Mouse (Mus musculus): ENCODE data around the gene Lrrc47. TPM values are rescaled to one million over a fixed set of nuclear protein-coding genes. Genes with fewer than 3 reads are reported as not detected.

The Lrrc47 gene
- total and polyA plus RNA-seq, 2 experiments from 2014 or later: 22.6 to 24.9 TPM

DNA sequence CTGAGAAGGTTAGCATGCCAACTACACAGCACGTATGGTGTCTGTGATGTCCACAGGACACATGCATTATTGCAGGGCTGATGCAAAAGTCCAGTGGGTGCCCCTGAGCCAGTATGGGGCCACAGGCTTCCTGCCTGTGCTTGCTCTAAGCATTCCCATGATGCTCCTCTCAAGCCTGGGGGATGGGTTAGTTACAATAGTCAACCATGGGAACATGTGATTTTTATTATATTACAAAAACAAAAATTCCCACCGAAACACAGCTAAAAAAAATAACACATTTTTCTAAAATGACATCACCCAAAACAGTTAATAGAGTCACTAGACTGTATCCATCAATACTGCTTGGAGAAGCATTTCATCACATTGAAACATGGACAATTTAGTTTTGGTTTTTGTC is 44.5 kb downstream of the Lrrc47 start:
- ATAC-seq (ENCODE audit: low FRiP score) (no peak), DNase-seq (ENCODE audit: low spot score) (no peak)
- Histone ChIP-seq H3K36me3 (ENCODE audit: insufficient read depth, low read length) (no peaks in the 10 kb centered on the region), H3K4me2 (ENCODE audit: low read depth, low read length, poor library complexity, severe bottlenecking) (no peak overlapping the region), H3K9ac (replicated peaks; ENCODE audit: low read length, poor library complexity, severe bottlenecking) (no peak overlapping the region), H3K27ac (ENCODE audit: low read depth, low read length) (no peak overlapping the region), H3K27me3 (ENCODE audit: insufficient read depth, low read length) (no peaks in the 10 kb centered on the region), H3K4me1 (ENCODE audit: insufficient read depth, low read length) (no peaks in the 10 kb centered on the region), H3K4me3 (ENCODE audit: low read depth, low read length) (no peak overlapping the region), H3K9me3 (ENCODE audit: low read length) (no peaks in the 10 kb centered on the region)
- WGBS: 66% methylated on average over 2 of the region's 2 CpGs
- no peak for TF ChIP-seq CTCF (IDR thresholded peaks at IDR 0.05)

DNA sequence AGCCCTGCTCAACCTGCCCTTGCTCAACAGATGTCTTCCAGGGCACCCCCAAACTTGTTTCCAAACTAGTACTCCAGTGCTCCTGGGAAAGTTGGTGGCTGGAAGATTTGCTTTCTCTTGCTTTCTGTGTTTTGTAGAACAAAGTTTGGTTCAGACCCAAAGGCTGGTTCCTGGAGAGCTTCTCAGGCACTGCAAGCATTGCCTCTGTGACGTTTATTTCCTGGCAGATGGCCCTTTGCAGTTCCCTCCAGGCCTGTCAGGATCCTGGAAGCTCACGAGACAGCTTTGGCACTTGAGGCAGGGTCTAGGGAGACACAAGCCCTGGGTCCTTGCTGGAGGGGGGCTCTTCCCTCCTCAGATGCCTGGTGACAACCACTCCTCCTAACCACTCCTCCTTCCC is 45.1 kb downstream of the Lrrc47 start:
- Histone ChIP-seq H3K9ac (replicated peaks; ENCODE audit: low read length, poor library complexity, severe bottlenecking) (no peak overlapping the region), H3K4me1 (ENCODE audit: insufficient read depth, low read length) (no peaks in the 10 kb centered on the region), H3K27me3 (ENCODE audit: insufficient read depth, low read length) (no peaks in the 10 kb centered on the region), H3K9me3 (ENCODE audit: low read length) (no peaks in the 10 kb centered on the region), H3K27ac (ENCODE audit: low read depth, low read length) (no peak overlapping the region), H3K4me2 (ENCODE audit: low read depth, low read length, poor library complexity, severe bottlenecking) (no peak overlapping the region), H3K36me3 (ENCODE audit: insufficient read depth, low read length) (no peaks in the 10 kb centered on the region), H3K4me3 (ENCODE audit: low read depth, low read length) (no peak overlapping the region)
- ATAC-seq (ENCODE audit: low FRiP score) (no peak), DNase-seq (ENCODE audit: low spot score) (peak; percentile 15)
- no peak for TF ChIP-seq CTCF (IDR thresholded peaks at IDR 0.05)
- WGBS: 63% methylated on average over 2 of the region's 2 CpGs

DNA sequence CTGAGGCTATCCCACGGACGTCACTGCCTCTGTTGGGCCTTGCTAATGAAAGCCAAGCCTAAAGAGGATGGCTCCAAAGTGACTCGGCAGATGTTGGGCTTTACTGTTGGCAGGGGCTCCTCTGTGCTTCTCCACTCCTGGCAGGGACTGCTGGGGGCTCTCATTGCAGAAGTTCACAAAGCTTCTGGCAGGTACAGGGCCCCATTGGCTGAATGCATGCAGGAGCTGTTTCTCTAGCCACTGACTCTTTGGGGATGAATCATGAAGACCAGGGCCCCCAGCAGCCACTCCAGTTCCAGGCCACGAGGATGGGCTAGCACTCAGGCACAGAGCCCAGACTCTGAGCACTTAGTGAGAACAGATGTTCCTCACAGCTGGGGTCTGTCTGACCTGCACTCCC is 46.2 kb downstream of the Lrrc47 start:
- Histone ChIP-seq H3K4me1 (ENCODE audit: insufficient read depth, low read length) (no peaks in the 10 kb centered on the region), H3K9me3 (ENCODE audit: low read length) (no peaks in the 10 kb centered on the region), H3K4me3 (ENCODE audit: low read depth, low read length) (no peak overlapping the region), H3K27me3 (ENCODE audit: insufficient read depth, low read length) (no peaks in the 10 kb centered on the region), H3K9ac (replicated peaks; ENCODE audit: low read length, poor library complexity, severe bottlenecking) (no peak overlapping the region), H3K4me2 (ENCODE audit: low read depth, low read length, poor library complexity, severe bottlenecking) (no peak overlapping the region), H3K36me3 (ENCODE audit: insufficient read depth, low read length) (no peaks in the 10 kb centered on the region), H3K27ac (ENCODE audit: low read depth, low read length) (no peak overlapping the region)
- no peak for DNase-seq (ENCODE audit: low spot score)
- WGBS: 68% methylated on average over 4 of the region's 4 CpGs
- no peak for ATAC-seq (ENCODE audit: low FRiP score)
- no peak for TF ChIP-seq CTCF (IDR thresholded peaks at IDR 0.05)

DNA sequence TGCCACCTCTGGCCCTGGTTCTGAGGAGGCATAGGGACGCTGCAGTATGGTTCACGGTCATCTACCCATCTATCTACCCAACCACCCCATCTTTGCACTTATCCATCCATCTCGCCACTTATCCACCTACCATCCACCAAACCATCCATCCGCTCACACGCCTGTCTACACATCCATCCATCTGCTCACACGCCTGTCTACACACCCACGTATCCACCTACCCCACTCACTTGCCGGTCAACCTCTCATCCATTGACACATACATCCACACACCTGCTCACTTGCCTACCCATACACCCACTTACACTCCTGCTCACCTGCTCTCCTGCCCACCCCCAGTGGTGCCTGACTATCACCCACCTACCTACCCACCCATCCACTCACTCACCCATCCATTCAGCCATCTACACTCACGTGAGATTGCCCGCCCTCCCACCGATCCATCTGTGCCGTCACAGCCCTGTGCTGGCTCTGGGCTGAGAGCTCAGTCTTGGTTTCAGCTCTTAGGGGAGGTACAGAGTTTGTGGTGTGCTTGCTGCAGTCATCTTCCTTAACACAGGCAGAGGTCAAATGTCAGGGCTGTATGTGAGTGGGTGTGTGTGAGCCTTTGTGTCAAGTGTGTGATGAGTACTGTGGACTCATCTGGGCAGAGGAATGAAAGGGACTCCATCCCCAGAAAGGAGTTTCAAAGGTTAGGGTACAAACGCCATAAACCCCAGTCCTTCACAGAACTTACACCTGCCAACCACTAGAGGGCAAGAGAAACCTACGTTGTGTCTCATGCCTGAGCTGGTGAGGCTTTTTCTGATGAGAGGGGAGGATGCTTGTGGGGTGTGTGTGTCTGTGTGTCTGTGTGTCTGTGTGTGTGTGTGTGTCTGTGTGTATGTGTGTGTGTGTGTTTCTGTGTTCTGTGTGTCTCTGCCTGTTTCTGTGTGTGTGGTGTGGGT is 53.6 kb downstream of the Lrrc47 start:
- Histone ChIP-seq H3K9ac (replicated peaks; ENCODE audit: low read length, poor library complexity, severe bottlenecking) (no peak overlapping the region), H3K36me3 (ENCODE audit: insufficient read depth, low read length) (no peaks in the 10 kb centered on the region), H3K4me1 (ENCODE audit: insufficient read depth, low read length) (no peaks in the 10 kb centered on the region), H3K4me2 (ENCODE audit: low read depth, low read length, poor library complexity, severe bottlenecking) (no peak overlapping the region), H3K27ac (ENCODE audit: low read depth, low read length) (no peak overlapping the region), H3K27me3 (ENCODE audit: insufficient read depth, low read length) (no peaks in the 10 kb centered on the region), H3K4me3 (ENCODE audit: low read depth, low read length) (no peak overlapping the region), H3K9me3 (ENCODE audit: low read length) (no peaks in the 10 kb centered on the region)
- peak; percentile 98 for TF ChIP-seq CTCF (IDR thresholded peaks at IDR 0.05)
- peak; percentile 74 for DNase-seq (ENCODE audit: low spot score)
- WGBS: 63% methylated on average over 14 of the region's 14 CpGs
- 0 out of 2 replicates have a peak, but pooled peaks have one; percentile 48 for ATAC-seq (ENCODE audit: low FRiP score)

DNA sequence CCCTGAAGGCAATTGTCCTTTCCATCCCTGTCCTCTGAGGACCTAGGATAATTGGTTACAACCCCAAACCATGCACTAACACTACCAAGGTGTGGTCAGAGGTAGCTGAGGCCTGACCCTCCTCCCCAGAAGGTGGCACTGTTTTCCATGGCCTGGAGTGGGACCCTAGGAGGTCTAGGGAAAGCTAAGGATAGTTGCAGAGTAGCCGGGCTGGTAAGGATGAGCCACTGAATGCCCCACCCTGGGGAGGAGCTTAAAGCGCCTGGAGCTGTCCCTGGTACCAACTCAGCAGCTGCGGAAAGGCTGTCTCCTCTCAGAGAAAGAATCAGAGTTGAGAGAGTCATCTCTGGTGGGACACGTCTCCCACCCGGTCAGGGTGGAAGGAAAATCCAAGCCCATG is 59.4 kb downstream of the Lrrc47 start:
- TF ChIP-seq CTCF (IDR thresholded peaks at IDR 0.05): peak; percentile 62
- WGBS: 0% methylated on average over 5 of the region's 5 CpGs
- H3K36me3 ChIP-seq (ENCODE audit: insufficient read depth, low read length): no peaks in the 10 kb centered on the region

More for the DNA sequence above, 59.4 kb downstream of the Lrrc47 start:
- H3K9ac ChIP-seq (replicated peaks; ENCODE audit: low read length, poor library complexity, severe bottlenecking): no peak overlapping the region
- H3K9me3 ChIP-seq (ENCODE audit: low read length): no peaks in the 10 kb centered on the region
- no peak overlapping the region for H3K4me2 ChIP-seq (ENCODE audit: low read depth, low read length, poor library complexity, severe bottlenecking)
- DNase-seq (ENCODE audit: low spot score): peak; percentile 33
- H3K4me1 ChIP-seq (ENCODE audit: insufficient read depth, low read length): no peaks in the 10 kb centered on the region
- H3K4me3 ChIP-seq (ENCODE audit: low read depth, low read length): no peak overlapping the region
- ATAC-seq (ENCODE audit: low FRiP score): no peak
- H3K27ac ChIP-seq (ENCODE audit: low read depth, low read length): no peak overlapping the region
- peaks cover 19% of the 10 kb centered on the region; the same call in 1 of the 2 replicates for H3K27me3 ChIP-seq (ENCODE audit: insufficient read depth, low read length)

Other genes starting within 250 kb of the Lrrc47 start
- 31.3 and 38.4 TPM in 2 replicates for gene A430005L14Rik, start 54.5 kb upstream of the Lrrc47 start, total RNA-seq (2014; rRNA removed)
- 46.1 and 50.4 TPM in 2 replicates for gene A430005L14Rik, start 54.5 kb upstream of the Lrrc47 start, polyA plus RNA-seq (2015; fragmentation: Nextera tagmentation; extraction: Ambion mirVana)
- gene Dffb, start 36.6 kb upstream of the Lrrc47 start, total RNA-seq (2014; rRNA removed): 19.8 and 20.8 TPM in 2 replicates
- gene Dffb, start 36.6 kb upstream of the Lrrc47 start, polyA plus RNA-seq (2015; fragmentation: Nextera tagmentation; extraction: Ambion mirVana): 9.7 and 10.1 TPM in 2 replicates
- 9.6 and 11.6 TPM in 2 replicates for gene Cep104, start 36.5 kb upstream of the Lrrc47 start, total RNA-seq (2014; rRNA removed)
- gene Cep104, start 36.5 kb upstream of the Lrrc47 start, polyA plus RNA-seq (2015; fragmentation: Nextera tagmentation; extraction: Ambion mirVana): 11.7 and 12.0 TPM in 2 replicates
- gene Smim1, start 14.5 kb downstream of the Lrrc47 start, total RNA-seq (2014; rRNA removed): 13.4 and 20.6 TPM in 2 replicates
- 12.9 and 14.6 TPM in 2 replicates for gene Smim1, start 14.5 kb downstream of the Lrrc47 start, polyA plus RNA-seq (2015; fragmentation: Nextera tagmentation; extraction: Ambion mirVana)
- not detected in 2 replicates for gene Ccdc27, start 30.9 kb downstream of the Lrrc47 start, total RNA-seq (2014; rRNA removed)
- gene Ccdc27, start 30.9 kb downstream of the Lrrc47 start, polyA plus RNA-seq (2015; fragmentation: Nextera tagmentation; extraction: Ambion mirVana): not detected in 2 replicates
- gene Trp73, start 128.5 kb downstream of the Lrrc47 start, total RNA-seq (2014; rRNA removed): 0.49 and 1.2 TPM in 2 replicates
- gene Trp73, start 128.5 kb downstream of the Lrrc47 start, polyA plus RNA-seq (2015; fragmentation: Nextera tagmentation; extraction: Ambion mirVana): 0.28 and 0.52 TPM in 2 replicates
- 37.6 and 46.8 TPM in 2 replicates for gene Wrap73, start 130.6 kb downstream of the Lrrc47 start, total RNA-seq (2014; rRNA removed)
- gene Wrap73, start 130.6 kb downstream of the Lrrc47 start, polyA plus RNA-seq (2015; fragmentation: Nextera tagmentation; extraction: Ambion mirVana): 34.7 and 36.3 TPM in 2 replicates
- gene Tprgl, start 148.9 kb downstream of the Lrrc47 start, total RNA-seq (2014; rRNA removed): 210 and 241 TPM in 2 replicates
- 227 and 250 TPM in 2 replicates for gene Tprgl, start 148.9 kb downstream of the Lrrc47 start, polyA plus RNA-seq (2015; fragmentation: Nextera tagmentation; extraction: Ambion mirVana)
- gene Megf6, start 159.0 kb downstream of the Lrrc47 start, total RNA-seq (2014; rRNA removed): 39.4 and 68.0 TPM in 2 replicates
- gene Megf6, start 159.0 kb downstream of the Lrrc47 start, polyA plus RNA-seq (2015; fragmentation: Nextera tagmentation; extraction: Ambion mirVana): 12.1 and 15.4 TPM in 2 replicates